Mouse (Mus musculus): ENCODE results near the gene Phtf1. TPM values are rescaled to one million over a fixed set of nuclear protein-coding genes. Genes with fewer than 3 reads are reported as not detected.

The Phtf1 gene
- polyA plus RNA-seq, 1 experiment: 16.9 TPM

DNA sequence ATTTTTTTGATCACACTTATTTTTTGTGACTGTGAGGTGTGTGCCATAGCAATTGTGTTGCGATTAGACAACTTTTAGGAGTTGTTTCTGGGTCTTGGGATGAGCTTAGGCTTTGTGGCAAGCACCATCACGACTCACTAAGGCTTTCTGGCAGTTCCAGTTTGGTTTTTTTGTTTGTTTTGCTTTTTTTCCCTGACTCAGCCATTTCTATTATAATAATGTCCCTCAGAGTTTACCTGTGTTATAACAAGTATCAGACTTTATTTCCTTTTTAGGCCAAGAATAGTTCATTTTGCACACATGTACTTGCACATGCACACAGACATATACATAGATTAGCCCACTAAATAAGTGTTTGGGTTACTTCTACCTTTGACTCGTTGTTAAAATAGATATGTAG is 7.3 kb upstream of the Phtf1 start:
- DNase-seq: no peak
- Histone ChIP-seq H3K27ac (ENCODE audit: control insufficient read depth, insufficient read depth, low read length) (no peak overlapping the region), H3K27me3 (ENCODE audit: control insufficient read depth, insufficient read depth, low read length) (no peaks in the 10 kb centered on the region), H3K4me3 (ENCODE audit: control insufficient read depth, insufficient read depth, low read length) (no peak overlapping the region), H3K4me1 (replicated peaks; ENCODE audit: control insufficient read depth, insufficient read depth, low read length) (no peaks in the 10 kb centered on the region), H3K36me3 (ENCODE audit: control insufficient read depth, insufficient read depth, low read length) (peaks cover 39% of the 10 kb centered on the region)
- WGBS: 93% methylated on average over 3 of the region's 3 CpGs
- TF ChIP-seq CTCF (IDR thresholded peaks at IDR 0.05; ENCODE audit: borderline replicate concordance, control insufficient read depth, extremely low read depth, insufficient read depth, low read length, poor library complexity): no peak
- TF ChIP-seq POLR2A (IDR thresholded peaks at IDR 0.05; ENCODE audit: control insufficient read depth, extremely low read depth, insufficient read depth, low read length, poor library complexity): no peak

DNA sequence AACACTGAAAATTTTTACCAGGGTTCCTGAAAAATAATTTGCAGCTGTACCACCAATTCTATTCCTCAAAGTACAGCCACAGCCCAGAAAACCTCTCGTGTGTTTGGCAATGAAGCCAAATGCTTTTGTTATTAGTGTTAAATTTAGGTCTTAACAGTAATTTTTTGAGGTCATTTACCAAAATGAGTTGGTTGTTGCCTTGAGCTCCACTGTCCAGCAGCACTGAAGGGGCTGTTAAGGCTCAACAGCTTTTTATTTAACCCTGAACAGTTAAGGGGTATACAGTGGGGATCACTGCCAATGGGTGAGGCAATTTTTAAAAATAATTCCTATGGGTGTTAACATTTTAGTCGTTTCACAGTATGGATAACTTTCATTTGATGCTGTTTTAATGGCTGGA is 679 bp upstream of the Phtf1 start:
- 33% methylated on average over 2 of the region's 2 CpGs for WGBS
- no peak overlapping the region for H3K4me3 ChIP-seq (ENCODE audit: control insufficient read depth, insufficient read depth, low read length)
- H3K4me1 ChIP-seq (replicated peaks; ENCODE audit: control insufficient read depth, insufficient read depth, low read length): no peaks in the 10 kb centered on the region; the same call in 1 of the 2 replicates
- H3K27ac ChIP-seq (ENCODE audit: control insufficient read depth, insufficient read depth, low read length): no peak overlapping the region
- TF ChIP-seq POLR2A (IDR thresholded peaks at IDR 0.05; ENCODE audit: control insufficient read depth, extremely low read depth, insufficient read depth, low read length, poor library complexity) (no peak), CTCF (IDR thresholded peaks at IDR 0.05; ENCODE audit: borderline replicate concordance, control insufficient read depth, extremely low read depth, insufficient read depth, low read length, poor library complexity) (no peak)
- H3K36me3 ChIP-seq (ENCODE audit: control insufficient read depth, insufficient read depth, low read length): peaks cover 12% of the 10 kb centered on the region
- no peaks in the 10 kb centered on the region for H3K27me3 ChIP-seq (ENCODE audit: control insufficient read depth, insufficient read depth, low read length)
- DNase-seq: no peak

DNA sequence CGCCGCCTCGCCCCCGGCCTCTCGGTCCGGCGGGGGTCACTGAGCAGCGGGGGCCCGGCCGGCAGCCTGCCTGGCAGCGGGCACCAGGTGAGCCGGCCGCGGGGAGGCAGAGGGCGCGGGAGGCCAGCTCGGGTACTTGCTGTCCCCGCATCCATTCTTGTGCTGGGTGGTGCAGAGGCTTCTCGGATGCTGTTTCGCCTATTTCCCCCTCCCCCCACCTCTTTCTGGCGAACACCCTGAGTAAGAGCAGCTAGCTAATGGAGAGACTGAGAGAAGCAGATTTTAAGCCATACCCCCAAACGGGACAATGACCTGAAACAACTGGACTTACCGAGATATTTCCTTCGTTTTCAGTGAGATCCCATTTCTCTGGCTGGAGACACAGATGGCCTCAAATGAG is 791 bp downstream of the Phtf1 start:
- WGBS: 2% methylated on average over 24 of the region's 24 CpGs
- peaks cover 12% of the 10 kb centered on the region for H3K36me3 ChIP-seq (ENCODE audit: control insufficient read depth, insufficient read depth, low read length)
- TF ChIP-seq CTCF (IDR thresholded peaks at IDR 0.05; ENCODE audit: borderline replicate concordance, control insufficient read depth, extremely low read depth, insufficient read depth, low read length, poor library complexity) (no peak), POLR2A (IDR thresholded peaks at IDR 0.05; ENCODE audit: control insufficient read depth, extremely low read depth, insufficient read depth, low read length, poor library complexity) (no peak)
- DNase-seq: peak; percentile 38
- no peaks in the 10 kb centered on the region; the same call in 1 of the 2 replicates for H3K4me1 ChIP-seq (replicated peaks; ENCODE audit: control insufficient read depth, insufficient read depth, low read length)
- no peak overlapping the region for H3K27ac ChIP-seq (ENCODE audit: control insufficient read depth, insufficient read depth, low read length)
- H3K4me3 ChIP-seq (ENCODE audit: control insufficient read depth, insufficient read depth, low read length): peak overlapping the region; percentile 92
- H3K27me3 ChIP-seq (ENCODE audit: control insufficient read depth, insufficient read depth, low read length): no peaks in the 10 kb centered on the region

DNA sequence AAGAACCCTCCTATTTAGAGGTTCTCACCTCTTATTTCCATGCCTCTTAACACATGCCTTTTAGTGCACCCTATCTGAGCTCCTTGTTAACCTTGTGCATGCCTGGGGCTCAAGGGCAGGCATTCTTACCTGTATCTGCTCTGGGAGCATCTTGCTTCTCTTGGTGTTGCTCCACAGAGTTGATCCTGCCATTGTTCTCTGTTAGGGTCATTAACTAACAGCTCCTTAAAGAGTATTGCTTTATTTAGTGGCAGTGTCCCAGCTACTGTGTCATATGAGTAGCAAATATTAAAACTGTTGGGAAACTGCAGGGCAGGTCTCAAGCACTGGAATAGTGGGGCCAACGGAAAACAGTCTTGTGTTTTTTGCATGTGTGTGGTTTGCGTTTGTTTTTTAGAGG is 3.2 kb downstream of the Phtf1 start:
- WGBS: 97% methylated on average over 2 of the region's 2 CpGs
- Histone ChIP-seq H3K27me3 (ENCODE audit: control insufficient read depth, insufficient read depth, low read length) (no peaks in the 10 kb centered on the region), H3K4me1 (replicated peaks; ENCODE audit: control insufficient read depth, insufficient read depth, low read length) (no peaks in the 10 kb centered on the region; the same call in 1 of the 2 replicates), H3K4me3 (ENCODE audit: control insufficient read depth, insufficient read depth, low read length) (no peak overlapping the region), H3K36me3 (ENCODE audit: control insufficient read depth, insufficient read depth, low read length) (peaks cover 9% of the 10 kb centered on the region), H3K27ac (ENCODE audit: control insufficient read depth, insufficient read depth, low read length) (no peak overlapping the region)
- no peak for DNase-seq
- TF ChIP-seq CTCF (IDR thresholded peaks at IDR 0.05; ENCODE audit: borderline replicate concordance, control insufficient read depth, extremely low read depth, insufficient read depth, low read length, poor library complexity) (no peak), POLR2A (IDR thresholded peaks at IDR 0.05; ENCODE audit: control insufficient read depth, extremely low read depth, insufficient read depth, low read length, poor library complexity) (no peak)

DNA sequence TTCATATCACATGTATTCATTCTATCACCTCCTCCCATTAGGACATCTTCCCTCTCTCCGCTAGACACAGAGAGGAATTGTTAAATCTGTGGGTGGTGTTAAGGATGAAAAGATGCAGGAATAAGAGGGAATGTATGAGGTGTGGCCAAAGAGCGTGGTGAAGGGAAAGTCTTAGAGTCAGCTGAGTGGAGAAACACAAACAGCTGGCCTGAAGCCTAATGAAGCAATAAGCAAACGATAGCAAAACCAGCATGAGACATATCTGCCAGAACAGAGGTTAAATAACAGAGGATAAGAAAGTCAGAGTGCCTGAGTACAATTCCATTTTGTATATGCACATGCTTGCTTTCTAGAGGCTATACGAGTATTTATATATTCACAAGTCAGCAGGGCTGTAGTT is 16.6 kb downstream of the Phtf1 start:
- H3K27me3 ChIP-seq (ENCODE audit: control insufficient read depth, insufficient read depth, low read length): no peaks in the 10 kb centered on the region
- H3K4me3 ChIP-seq (ENCODE audit: control insufficient read depth, insufficient read depth, low read length): no peak overlapping the region
- H3K36me3 ChIP-seq (ENCODE audit: control insufficient read depth, insufficient read depth, low read length): peaks cover 49% of the 10 kb centered on the region
- no peak for DNase-seq
- 95% methylated on average over 4 of the region's 4 CpGs for WGBS
- H3K27ac ChIP-seq (ENCODE audit: control insufficient read depth, insufficient read depth, low read length): no peak overlapping the region
- H3K4me1 ChIP-seq (replicated peaks; ENCODE audit: control insufficient read depth, insufficient read depth, low read length): no peaks in the 10 kb centered on the region
- TF ChIP-seq CTCF (IDR thresholded peaks at IDR 0.05; ENCODE audit: borderline replicate concordance, control insufficient read depth, extremely low read depth, insufficient read depth, low read length, poor library complexity) (no peak), POLR2A (IDR thresholded peaks at IDR 0.05; ENCODE audit: control insufficient read depth, extremely low read depth, insufficient read depth, low read length, poor library complexity) (no peak)

DNA sequence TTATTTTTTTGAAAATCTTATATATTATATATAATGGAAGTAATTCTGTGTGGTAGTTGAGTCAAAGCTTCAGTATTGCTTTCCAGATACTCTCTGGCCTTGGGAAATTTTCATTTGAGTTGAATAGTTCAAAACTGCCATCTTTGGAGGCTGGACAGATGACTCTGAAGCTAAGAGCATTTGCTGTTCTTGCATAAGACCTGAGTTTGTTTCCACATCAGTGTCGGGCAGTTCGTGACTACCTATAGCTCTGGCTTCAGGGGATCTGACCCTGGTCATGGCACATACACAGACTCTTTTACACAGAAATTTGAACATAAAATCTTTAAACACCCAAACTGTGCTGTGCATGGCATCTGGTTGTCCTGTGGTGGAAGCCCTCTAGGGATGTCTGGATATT is 17.3 kb downstream of the Phtf1 start:
- H3K4me3 ChIP-seq (ENCODE audit: control insufficient read depth, insufficient read depth, low read length): no peak overlapping the region
- no peak for DNase-seq
- no peaks in the 10 kb centered on the region for H3K27me3 ChIP-seq (ENCODE audit: control insufficient read depth, insufficient read depth, low read length)
- TF ChIP-seq CTCF (IDR thresholded peaks at IDR 0.05; ENCODE audit: borderline replicate concordance, control insufficient read depth, extremely low read depth, insufficient read depth, low read length, poor library complexity) (no peak), POLR2A (IDR thresholded peaks at IDR 0.05; ENCODE audit: control insufficient read depth, extremely low read depth, insufficient read depth, low read length, poor library complexity) (no peak)
- WGBS: 98% methylated on average over 2 of the region's 2 CpGs
- no peaks in the 10 kb centered on the region for H3K4me1 ChIP-seq (replicated peaks; ENCODE audit: control insufficient read depth, insufficient read depth, low read length)
- H3K27ac ChIP-seq (ENCODE audit: control insufficient read depth, insufficient read depth, low read length): no peak overlapping the region
- peaks cover 54% of the 10 kb centered on the region for H3K36me3 ChIP-seq (ENCODE audit: control insufficient read depth, insufficient read depth, low read length)

DNA sequence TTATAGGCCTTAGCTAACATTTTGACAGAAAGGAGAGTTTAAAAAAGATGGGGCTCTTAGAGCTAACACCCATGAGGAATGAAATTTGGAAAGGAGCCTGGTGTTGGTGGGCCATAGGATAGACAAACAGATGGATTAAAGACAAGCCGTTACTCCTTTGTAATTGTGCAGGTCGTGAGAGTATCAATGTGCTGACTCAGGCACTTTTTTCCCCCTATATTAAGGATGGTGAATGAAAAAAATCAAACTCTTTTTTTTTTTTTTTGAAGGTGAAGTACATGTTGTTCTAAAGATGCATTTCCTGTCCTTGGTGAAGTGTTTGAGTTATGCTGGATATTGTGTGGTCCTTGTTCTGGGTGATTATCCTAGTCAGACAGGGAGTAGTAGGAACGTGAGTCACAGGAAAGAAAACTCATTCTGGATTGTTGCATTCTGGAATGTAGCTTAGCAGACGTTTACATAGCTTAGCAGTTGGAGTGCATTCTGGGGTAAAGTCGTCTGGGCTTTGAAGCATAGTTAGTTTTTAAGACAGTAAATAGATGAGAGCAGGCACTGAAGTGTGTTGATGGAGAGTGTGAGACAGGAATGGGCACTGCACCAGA is 20.0 kb downstream of the Phtf1 start:
- DNase-seq: no peak
- no peaks in the 10 kb centered on the region for H3K4me1 ChIP-seq (replicated peaks; ENCODE audit: control insufficient read depth, insufficient read depth, low read length)
- H3K36me3 ChIP-seq (ENCODE audit: control insufficient read depth, insufficient read depth, low read length): peaks cover 58% of the 10 kb centered on the region
- H3K27ac ChIP-seq (ENCODE audit: control insufficient read depth, insufficient read depth, low read length): no peak overlapping the region
- WGBS: 91% methylated on average over 5 of the region's 5 CpGs
- TF ChIP-seq CTCF (IDR thresholded peaks at IDR 0.05; ENCODE audit: borderline replicate concordance, control insufficient read depth, extremely low read depth, insufficient read depth, low read length, poor library complexity) (no peak), POLR2A (IDR thresholded peaks at IDR 0.05; ENCODE audit: control insufficient read depth, extremely low read depth, insufficient read depth, low read length, poor library complexity) (no peak)
- H3K4me3 ChIP-seq (ENCODE audit: control insufficient read depth, insufficient read depth, low read length): no peak overlapping the region
- no peaks in the 10 kb centered on the region for H3K27me3 ChIP-seq (ENCODE audit: control insufficient read depth, insufficient read depth, low read length)

Data from thymus, adult 2 months (tissue).